Mouse (Mus musculus): ENCODE results near the gene Abca14. TPM values are rescaled to one million over a fixed set of nuclear protein-coding genes. Genes with fewer than 3 reads are reported as not detected.

Abca14 gene
- polyA plus RNA-seq (2021; fragmentation: Nextera tagmentation) = not detected in 2 replicates
- long read RNA-seq, experiment 1, partial matches to known transcripts = 0 of 1 reads
- long read RNA-seq, experiment 1, other reads (novel, unspliced or antisense) = 1 of 1 reads
- long read RNA-seq, experiment 2 = 0 reads

GRCm38 (mm10) chr7:120203789-120204188, at the start of gene Abca14:
Abca14 (plus strand) TSS chr7:120203961.

GRCm38 (mm10) chr7:120173603-120174244, 30.0 kb upstream of the Abca14 start, which contains the start of gene Anks4b:
Anks4b (plus strand) TSS chr7:120173858.

GRCm38 (mm10) chr7:120201771-120202170, 2.0 kb upstream of the Abca14 start, which contains the start of gene Crym:
Crym (minus strand) TSS chr7:120202111.

GRCm38 (mm10) chr7:120328087-120328793, 124.5 kb downstream of the Abca14 start, which contains the start of gene Abca15:
Abca15 (plus strand) TSS chr7:120328670.

Other genes with a start within 250 kb of the Abca14 start
- gene Dnah3, start 108.7 kb upstream of the Abca14 start, polyA plus RNA-seq (2021; fragmentation: Nextera tagmentation) = 0.04 and 0.07 TPM in 2 replicates
- gene Tmem159, start 101.6 kb upstream of the Abca14 start, polyA plus RNA-seq (2021; fragmentation: Nextera tagmentation) = 25.0 and 27.6 TPM in 2 replicates
- gene Zp2, start 58.7 kb upstream of the Abca14 start, polyA plus RNA-seq (2021; fragmentation: Nextera tagmentation) = not detected in 2 replicates
- 0.05 TPM in 2 replicates for gene Anks4b, start 30.1 kb upstream of the Abca14 start, polyA plus RNA-seq (2021; fragmentation: Nextera tagmentation)
- gene Crym, start 1.9 kb upstream of the Abca14 start, polyA plus RNA-seq (2021; fragmentation: Nextera tagmentation) = 57.9 and 77.8 TPM in 2 replicates
- gene Abca15, start 124.7 kb downstream of the Abca14 start, polyA plus RNA-seq (2021; fragmentation: Nextera tagmentation) = not detected in 2 replicates
- gene Abca16, start 205.7 kb downstream of the Abca14 start, polyA plus RNA-seq (2021; fragmentation: Nextera tagmentation) = not detected in 2 replicates

Data from left cerebral cortex, adult 6 months (tissue).